Mouse (Mus musculus): ENCODE data around the gene Nhlh1.

GRCm38 (mm10) chr1:172007761-172008160 is 49.6 kb downstream of the Nhlh1 start:
- TF ChIP-seq CTCF (IDR thresholded peaks at IDR 0.05; ENCODE audit: low read depth, low read length) (no peak), POLR2A (IDR thresholded peaks at IDR 0.05; ENCODE audit: insufficient read depth, low read length) (no peak)

All from ES-Bruce4 (cell line).